Mouse (Mus musculus) regulatory T cell (primary cell): Measurements from ENCODE around the gene Agap1.

Experiments used
- in situ Hi-C: fragments of 300-600 bp; cut with MboI, MseI; formaldehyde crosslinking; loops from one replicate; pipeline ENCODE4 v1.15.1; 2025; ENCODE audit warnings: high pct_unique_total_duplicates

Agap1 gene

GRCm38 (mm10) chr1:89656643-89657321 is 202.2 kb downstream of the Agap1 start:
- in situ Hi-C loops: loop anchor here (10.0 kb wide), 1 partner anchor 1458 kb away; no protein-coding TSS in a partner anchor

DNA sequence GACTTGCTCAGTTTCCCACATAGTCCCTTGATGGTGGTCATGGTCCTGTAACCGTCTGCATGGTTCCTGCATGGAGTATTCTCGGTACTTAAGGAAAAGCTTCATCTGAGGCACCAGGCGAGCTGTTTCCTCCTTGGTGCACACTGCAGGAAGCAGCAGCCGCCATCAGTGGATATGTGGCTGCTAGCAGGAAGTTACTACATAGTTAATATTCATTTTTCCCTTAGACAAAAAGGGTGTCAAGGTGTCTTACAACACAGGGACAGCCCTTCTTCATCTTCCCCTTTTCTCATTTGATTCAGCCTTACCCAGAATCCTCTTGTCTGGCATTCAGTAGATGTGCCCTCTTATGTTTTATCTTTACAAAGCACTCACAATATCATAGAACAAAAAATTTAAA is 206.2 kb downstream of the Agap1 start:
- in situ Hi-C loops: no loop called here

- in situ Hi-C loops: no loop called here
These were observed 211.5 kb downstream of the Agap1 start for GRCm38 (mm10) chr1:89666154-89666553.

DNA sequence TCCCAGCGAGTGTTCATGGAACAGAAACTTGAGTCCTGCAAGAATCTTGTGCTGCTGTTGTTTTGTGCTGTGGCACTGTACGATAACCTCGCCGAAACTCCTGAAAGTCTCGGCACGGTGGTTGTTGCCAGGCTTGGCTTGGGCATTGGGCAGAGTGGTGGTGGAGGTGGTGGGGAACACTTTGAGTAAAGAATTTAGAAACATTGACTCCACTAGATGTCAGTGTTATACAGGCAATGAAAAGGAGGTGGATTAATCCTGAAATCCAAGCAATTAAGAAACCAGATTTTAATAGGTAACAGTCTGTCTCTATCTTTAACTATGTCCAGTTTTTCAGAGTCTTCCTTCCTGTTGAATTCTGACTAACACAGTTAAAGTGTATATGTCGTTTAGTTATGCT is 212.8 kb downstream of the Agap1 start:
- in situ Hi-C loops: no loop called here

- in situ Hi-C loops: no loop called here
These were observed 214.0 kb downstream of the Agap1 start for GRCm38 (mm10) chr1:89668635-89669034.

GRCm38 (mm10) chr1:89671110-89671787 is 216.6 kb downstream of the Agap1 start:
- in situ Hi-C loops: no loop called here

DNA sequence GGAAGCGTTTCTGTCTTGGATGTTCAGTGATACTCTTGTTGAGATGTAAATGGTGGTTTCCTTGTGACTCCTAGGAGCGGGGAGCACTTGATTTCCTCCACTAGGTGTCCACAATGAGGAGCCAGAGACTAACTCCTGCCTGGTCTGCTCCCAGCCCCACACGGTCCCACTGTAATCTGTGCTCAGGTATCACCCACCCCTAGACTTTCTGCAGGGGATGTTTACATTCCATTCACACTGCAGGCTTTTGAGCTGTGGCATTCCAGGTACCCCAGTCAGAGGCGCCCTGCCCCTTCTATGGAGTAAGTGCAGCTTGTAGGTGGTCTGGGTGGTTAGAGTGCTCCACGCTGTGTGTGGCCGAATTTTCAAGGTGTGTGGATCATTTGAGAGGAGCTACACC is 218.5 kb downstream of the Agap1 start:
- in situ Hi-C loops: no loop called here

- in situ Hi-C loops: no loop called here
These were observed 219.1 kb downstream of the Agap1 start for GRCm38 (mm10) chr1:89673686-89674085.

DNA sequence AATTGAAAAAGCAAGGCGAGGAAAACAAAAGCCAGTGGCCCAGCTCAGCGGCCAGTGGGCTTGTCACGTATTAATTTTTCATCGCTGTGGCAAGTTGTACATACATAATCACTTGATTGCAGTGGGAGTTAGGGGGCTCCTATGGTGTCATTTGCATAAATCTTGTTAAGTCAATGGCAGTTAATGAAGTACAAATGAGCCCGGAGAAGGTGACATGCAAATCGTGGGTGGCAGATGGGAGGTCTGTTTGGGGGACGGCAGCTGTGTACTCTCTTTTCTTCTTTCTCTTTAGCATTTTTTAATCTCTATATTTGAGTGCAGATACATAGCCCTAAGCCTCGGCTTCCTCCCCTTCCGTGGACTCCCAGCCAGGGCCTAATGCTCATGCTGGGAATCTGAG is 220.1 kb downstream of the Agap1 start:
- in situ Hi-C loops: no loop called here

- in situ Hi-C loops: no loop called here
These were observed 221.8 kb downstream of the Agap1 start for GRCm38 (mm10) chr1:89676411-89676810.

GRCm38 (mm10) chr1:89680673-89681072 is 226.1 kb downstream of the Agap1 start:
- in situ Hi-C loops: no loop called here

GRCm38 (mm10) chr1:89688914-89689313 is 234.3 kb downstream of the Agap1 start:
- in situ Hi-C loops: no loop called here

DNA sequence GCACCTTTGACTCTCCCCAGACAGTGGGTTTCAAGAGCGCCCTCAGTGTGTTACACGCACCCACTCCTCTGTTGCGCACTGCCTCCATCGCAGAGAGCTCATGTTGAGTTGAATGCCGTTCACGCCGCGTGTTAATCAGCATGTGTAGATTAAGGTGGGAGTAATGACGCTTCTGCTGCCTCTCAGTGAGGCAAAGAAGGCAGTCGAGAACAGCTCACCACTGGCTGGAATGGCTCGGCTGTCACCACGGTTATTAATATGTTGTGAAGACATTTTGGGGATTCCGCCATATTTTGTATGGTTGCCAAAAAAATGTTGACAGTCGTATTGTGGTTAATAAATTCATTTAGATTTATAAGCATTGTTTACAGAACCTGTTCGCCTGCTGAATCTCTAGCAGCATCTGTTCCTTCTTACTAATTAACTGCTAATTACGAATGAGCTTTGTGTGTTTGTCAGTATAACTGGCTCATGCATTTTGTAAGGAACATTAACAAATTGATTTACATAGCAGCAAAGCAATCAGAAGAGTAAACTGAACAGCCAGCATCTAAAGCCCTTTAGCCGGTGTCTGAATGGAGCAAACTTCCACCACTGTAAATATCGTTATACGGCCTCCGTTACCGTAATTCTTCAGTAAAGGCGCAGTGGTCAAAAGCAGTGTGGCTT is 235.1 kb downstream of the Agap1 start:
- in situ Hi-C loops: loop anchor here (10.0 kb wide), 1 partner anchor 545 kb away; no protein-coding TSS in a partner anchor

- in situ Hi-C loops: loop anchor here (10.0 kb wide), 1 partner anchor 544 kb away; no protein-coding TSS in a partner anchor
These were observed 236.5 kb downstream of the Agap1 start for GRCm38 (mm10) chr1:89691096-89691495.

GRCm38 (mm10) chr1:89692420-89692819 is 237.8 kb downstream of the Agap1 start:
- in situ Hi-C loops: loop anchor here (10.0 kb wide), 1 partner anchor 542 kb away; no protein-coding TSS in a partner anchor

GRCm38 (mm10) chr1:89694916-89695315 is 240.3 kb downstream of the Agap1 start:
- in situ Hi-C loops: loop anchor here (10.0 kb wide), 1 partner anchor 540 kb away; no protein-coding TSS in a partner anchor

GRCm38 (mm10) chr1:89697241-89697640 is 242.6 kb downstream of the Agap1 start:
- in situ Hi-C loops: loop anchor here (10.0 kb wide), 1 partner anchor 538 kb away; no protein-coding TSS in a partner anchor

DNA sequence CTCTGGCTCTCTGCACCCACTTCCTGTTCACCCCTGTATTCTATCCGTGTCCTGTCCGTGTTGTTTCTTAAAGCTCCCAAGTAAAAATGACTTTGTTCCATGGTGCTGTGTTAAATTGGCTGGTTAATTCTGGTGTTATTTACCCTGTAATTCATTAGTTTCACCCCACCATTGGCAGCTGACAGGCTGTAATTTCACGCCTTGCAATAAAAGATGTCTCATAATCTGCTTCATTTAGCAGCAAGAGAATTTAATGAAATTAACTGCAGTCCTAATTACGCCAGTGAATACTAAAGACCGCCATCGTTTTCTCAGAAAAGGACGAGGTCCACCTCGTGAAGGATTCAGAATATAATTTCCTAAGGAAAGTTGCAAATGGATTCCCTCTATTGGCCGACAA is 245.6 kb downstream of the Agap1 start:
- in situ Hi-C loops: no loop called here

DNA sequence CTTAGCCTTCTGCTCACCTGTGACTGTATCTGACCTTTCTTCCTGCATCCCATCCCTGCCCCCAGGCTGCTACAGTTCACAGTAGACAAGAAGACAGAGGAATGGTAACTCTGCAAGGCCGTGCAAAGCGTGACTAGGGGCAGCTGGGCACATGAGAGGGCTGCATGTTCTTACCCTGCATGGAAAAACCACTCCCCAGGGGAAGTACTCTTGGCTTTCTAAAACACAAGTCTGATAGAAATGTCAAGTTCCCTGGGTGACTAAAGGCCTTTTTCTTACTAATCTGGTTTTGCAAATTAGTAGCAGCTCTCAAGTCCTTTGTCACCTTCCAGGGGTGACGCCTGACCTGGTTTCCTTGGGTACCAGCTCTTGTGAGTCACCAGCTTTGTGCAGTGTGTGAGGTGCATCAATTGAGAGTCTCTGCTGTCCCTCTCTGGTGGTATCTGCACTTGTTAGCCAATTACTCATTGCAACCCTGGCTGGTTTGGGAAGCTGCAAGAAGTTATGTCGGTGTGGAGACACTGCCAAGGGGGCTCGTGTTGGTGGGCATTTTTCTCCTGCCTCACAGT is 246.6 kb downstream of the Agap1 start:
- in situ Hi-C loops: no loop called here

- in situ Hi-C loops: no loop called here
These were observed 248.7 kb downstream of the Agap1 start for GRCm38 (mm10) chr1:89703294-89703693.

DNA sequence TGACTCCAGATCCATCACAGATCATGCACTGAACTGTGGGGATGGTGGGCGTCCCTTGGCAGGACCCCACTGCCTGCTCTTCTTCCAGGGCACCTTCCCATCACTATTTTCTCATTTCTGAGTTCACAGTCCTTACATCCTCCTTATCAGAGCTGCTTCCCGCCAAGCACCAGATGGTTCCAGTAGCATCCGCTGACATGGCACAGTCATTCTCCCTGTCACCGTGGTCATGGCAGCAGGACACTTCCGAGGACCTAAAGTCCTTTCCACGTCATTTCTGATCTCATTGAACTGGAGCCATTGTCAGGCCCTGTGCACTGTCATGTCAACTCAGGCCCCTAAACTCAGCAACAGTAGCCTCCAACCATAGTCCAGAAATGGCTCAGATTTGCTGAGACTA is 251.1 kb downstream of the Agap1 start:
- in situ Hi-C loops: no loop called here

- in situ Hi-C loops: no loop called here
These were observed 252.3 kb downstream of the Agap1 start for GRCm38 (mm10) chr1:89706862-89707261.
